Mouse (Mus musculus): ENCODE measurements around the gene Actg1.

DNA sequence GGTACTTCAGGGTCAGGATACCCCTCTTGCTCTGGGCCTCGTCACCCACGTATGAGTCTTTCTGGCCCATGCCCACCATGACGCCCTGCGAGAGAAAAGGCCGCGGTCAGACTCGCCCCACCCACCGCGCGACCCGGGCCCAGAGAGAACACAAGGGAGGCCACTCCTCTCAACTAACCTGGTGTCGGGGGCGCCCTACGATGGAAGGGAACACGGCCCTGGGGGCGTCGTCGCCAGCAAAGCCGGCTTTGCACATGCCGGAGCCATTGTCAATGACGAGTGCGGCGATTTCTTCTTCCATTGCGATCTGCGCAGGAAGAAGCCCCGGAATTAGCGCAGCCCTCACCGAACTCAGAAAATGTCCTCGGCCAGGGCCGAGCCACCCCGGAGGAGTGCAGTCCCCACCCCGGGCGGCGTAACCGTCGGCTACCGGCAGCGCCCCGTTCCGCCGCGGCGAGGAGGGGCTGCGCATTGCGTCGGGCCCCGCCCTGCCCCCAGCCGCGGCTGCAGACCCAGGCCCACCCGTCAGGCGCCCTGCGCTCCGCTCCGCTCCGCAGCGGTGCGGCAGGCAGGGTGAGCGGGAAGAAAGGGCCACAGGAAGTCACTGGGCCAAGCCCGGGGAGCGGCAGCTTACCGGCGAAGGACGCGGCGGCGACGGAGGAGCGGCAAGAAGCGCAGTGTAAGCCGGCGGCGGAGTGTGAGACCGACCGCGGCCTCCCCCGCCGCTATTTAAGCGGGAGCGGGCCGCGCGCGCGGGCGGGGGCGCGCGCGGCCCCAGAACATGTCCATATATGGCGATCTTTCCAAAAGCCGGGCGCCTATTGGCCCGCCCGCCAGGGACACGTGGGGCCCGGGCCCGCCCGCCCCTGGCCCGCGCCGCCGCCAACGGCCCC is at the start of gene Actg1:
- no peak for TF ChIP-seq CTCF (IDR thresholded peaks at IDR 0.05; ENCODE audit: low read depth)
- 0 out of 2 replicates have a peak, but pooled peaks have one; percentile 6 for TF ChIP-seq EP300 (IDR thresholded peaks at IDR 0.05; ENCODE audit: low read depth)

Measured in liver, embryonic 14.5 days (tissue).